Mouse (Mus musculus) intestine, embryonic 15.5 days (tissue): ENCODE measurements around the gene Atf7ip. TPM values are rescaled to one million over a fixed set of nuclear protein-coding genes. Genes with fewer than 3 reads are reported as not detected.

Source experiments
- ATAC-seq: fragments of 200-750 bp; cut with Nextera tagmentation; 2 replicates; pipeline ENCODE4 v1.8.0; 2017; ENCODE audit warnings: moderate TSS enrichment, moderate library complexity
- H3K27ac ChIP-seq: fragments of 300-500 bp; sonication (generic); 2 replicates; pipeline ENCODE4 v1.5.1; 2015; ENCODE audit warnings: mild to moderate bottlenecking, inconsistent platforms
- H3K27me3 ChIP-seq: fragments of 300-500 bp; sonication (generic); replicated peaks from 2 replicates; pipeline ENCODE4 v1.6.1; 2015; ENCODE audit warnings: inconsistent platforms
- H3K36me3 ChIP-seq: fragments of 300-500 bp; sonication (generic); 2 replicates; pipeline ENCODE4 v1.6.1; 2015; ENCODE audit warnings: inconsistent platforms
- H3K4me1 ChIP-seq: fragments of 300-500 bp; sonication (generic); replicated peaks from 2 replicates; pipeline ENCODE4 v1.6.1; 2015; ENCODE audit warnings: inconsistent platforms
- H3K4me2 ChIP-seq: fragments of 300-500 bp; sonication (generic); replicated peaks from 2 replicates; pipeline ENCODE4 v1.6.1; 2015; ENCODE audit warnings: mild to moderate bottlenecking, inconsistent platforms
- H3K4me3 ChIP-seq: fragments of 300-500 bp; sonication (generic); replicated peaks from 2 replicates; pipeline ENCODE4 v1.5.1; 2015; ENCODE audit warnings: inconsistent platforms
- H3K9ac ChIP-seq: fragments of 300-500 bp; sonication (generic); 2 replicates; pipeline ENCODE4 v1.6.1; 2015; ENCODE audit warnings: inconsistent platforms
- H3K9me3 ChIP-seq: fragments of 300-500 bp; sonication (generic); 2 replicates; pipeline ENCODE4 v1.6.1; 2016; ENCODE audit warnings: inconsistent platforms
- WGBS: fragments of 180-500 bp; shearing (Covaris S2); methylation state at CpG from one replicate; pipeline ENCODE4 v1.1.7; 2015; 5-methylcytosine and 5-hydroxymethylcytosine counted together
- polyA plus RNA-seq: library from polyadenylated mRNA; unstranded; fragments of >200 nt; fragmentation: Nextera tagmentation; extraction: Ambion mirVana; gene quantifications from 2 replicates; pipeline ENCODE4 v1.2.1, GENCODE M21; 2015

Atf7ip gene
- polyA plus RNA-seq, 1 experiment from 2014 or later, result 24.1 TPM

DNA sequence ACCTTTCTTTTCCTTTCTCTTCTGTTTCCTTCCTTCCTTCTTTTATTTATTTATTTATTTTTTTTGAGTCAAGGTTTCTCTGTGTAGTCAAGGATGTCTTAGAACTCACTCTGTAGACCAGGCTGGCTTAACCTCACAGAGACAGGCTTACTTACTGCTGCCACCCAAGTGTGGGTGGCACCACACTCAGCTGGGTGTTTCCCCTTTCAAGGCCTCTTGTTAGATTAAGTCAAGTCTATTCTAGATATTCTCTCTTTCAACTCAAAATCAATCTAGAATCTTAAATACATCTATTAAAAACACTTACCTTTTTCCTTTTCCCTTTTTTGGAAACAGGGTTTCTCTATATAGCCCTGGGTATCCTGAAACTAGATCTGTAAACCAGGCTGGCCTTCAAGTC lies 11.3 kb downstream of the Atf7ip start:
- Histone ChIP-seq H3K9me3 (no peaks in the 10 kb centered on the region), H3K4me1 (peaks cover 6% of the 10 kb centered on the region; the same call in 1 of the 2 replicates), H3K27me3 (no peaks in the 10 kb centered on the region), H3K36me3 (no peaks in the 10 kb centered on the region), H3K4me2 (no peak overlapping the region), H3K9ac (no peak overlapping the region), H3K27ac (no peak overlapping the region), H3K4me3 (no peak overlapping the region)
- ATAC-seq, result no peak

- H3K9me3 ChIP-seq, result no peaks in the 10 kb centered on the region
- peak overlapping the region; percentile 99 for H3K27ac ChIP-seq
- under 1% methylated on average over 59 of the region's 59 CpGs for WGBS
- H3K4me3 ChIP-seq, result peak overlapping the region; percentile 70
- peak overlapping the region; percentile 47 for H3K4me2 ChIP-seq
- H3K36me3 ChIP-seq, result peaks cover 3% of the 10 kb centered on the region; the same call in 1 of the 2 replicates
- H3K4me1 ChIP-seq, result peaks cover 6% of the 10 kb centered on the region; the same call in 1 of the 2 replicates
- no peaks in the 10 kb centered on the region for H3K27me3 ChIP-seq
- ATAC-seq, result peak; percentile 99
- H3K9ac ChIP-seq, result peak overlapping the region; percentile 61
These were observed 12.7 kb downstream of the Atf7ip start for GRCm38 (mm10) chr6:136518537-136519246.

DNA sequence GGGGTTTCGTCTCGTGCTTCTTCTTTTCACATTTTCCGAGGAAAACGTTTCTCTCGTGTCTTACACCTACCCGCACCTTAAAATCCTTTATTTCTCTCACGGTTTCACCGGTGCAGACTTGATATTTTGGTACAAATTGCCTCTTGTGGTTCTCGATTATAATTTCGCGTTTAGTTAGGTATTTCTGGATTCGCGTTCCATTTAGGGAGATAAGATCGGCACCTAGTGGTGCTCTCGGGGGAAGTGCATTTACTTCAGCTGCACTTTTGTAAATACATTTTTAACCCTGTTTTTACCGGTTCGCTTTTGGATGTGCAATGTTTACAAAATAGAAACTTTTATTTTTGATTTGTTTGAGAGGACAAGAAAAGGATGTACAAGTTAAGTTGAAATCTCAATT lies 13.3 kb downstream of the Atf7ip start:
- no peak; the same call in 1 of the 2 replicates for ATAC-seq
- Histone ChIP-seq H3K27ac (peak overlapping the region; percentile 99), H3K27me3 (no peaks in the 10 kb centered on the region), H3K9ac (0 out of 2 replicates have a peak overlapping the region, but pooled peaks have one; percentile 61), H3K4me3 (peak overlapping the region; percentile 70), H3K9me3 (no peaks in the 10 kb centered on the region), H3K4me2 (peak overlapping the region; percentile 47), H3K4me1 (peaks cover 6% of the 10 kb centered on the region; the same call in 1 of the 2 replicates), H3K36me3 (peaks cover 3% of the 10 kb centered on the region; the same call in 1 of the 2 replicates)
- WGBS, result 2% methylated on average over 17 of the region's 17 CpGs

GRCm38 (mm10) chr6:136520361-136520760 lies 14.4 kb downstream of the Atf7ip start:
- no peak for ATAC-seq
- Histone ChIP-seq H3K4me3 (no peak overlapping the region), H3K4me1 (peaks cover 6% of the 10 kb centered on the region; the same call in 1 of the 2 replicates), H3K36me3 (peaks cover 3% of the 10 kb centered on the region; the same call in 1 of the 2 replicates), H3K4me2 (no peak overlapping the region), H3K9ac (no peak overlapping the region), H3K27me3 (no peaks in the 10 kb centered on the region), H3K27ac (no peak overlapping the region), H3K9me3 (no peaks in the 10 kb centered on the region)
- 69% methylated on average over 2 of the region's 2 CpGs for WGBS

- H3K9ac ChIP-seq, result no peak overlapping the region
- no peaks in the 10 kb centered on the region for H3K27me3 ChIP-seq
- no peak for ATAC-seq
- H3K4me3 ChIP-seq, result no peak overlapping the region
- no peaks in the 10 kb centered on the region for H3K9me3 ChIP-seq
- H3K27ac ChIP-seq, result no peak overlapping the region
- peaks cover 3% of the 10 kb centered on the region; the same call in 1 of the 2 replicates for H3K36me3 ChIP-seq
- peaks cover 6% of the 10 kb centered on the region; the same call in 1 of the 2 replicates for H3K4me1 ChIP-seq
- H3K4me2 ChIP-seq, result no peak overlapping the region
These were observed 15.7 kb downstream of the Atf7ip start for GRCm38 (mm10) chr6:136521681-136522080.

DNA sequence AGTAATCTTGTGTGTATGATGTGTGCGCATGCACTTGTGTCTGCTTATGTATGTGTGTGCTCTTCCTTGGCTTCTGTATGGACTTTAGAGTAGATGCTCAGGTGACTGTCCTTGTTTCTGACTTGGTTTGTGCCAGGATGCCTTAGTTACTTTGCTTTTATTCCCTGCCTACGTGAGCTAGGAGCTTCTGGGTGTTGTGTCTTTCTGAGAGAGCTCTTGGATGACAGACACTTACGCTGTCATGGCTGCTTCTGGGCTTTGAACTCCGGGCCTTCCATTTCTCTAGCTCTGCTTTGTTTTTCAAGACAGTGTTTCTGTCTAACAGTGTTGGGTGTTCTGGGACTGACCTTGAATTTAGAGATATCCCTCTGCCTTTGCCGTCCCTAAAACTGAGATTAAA lies 16.7 kb downstream of the Atf7ip start:
- no peaks in the 10 kb centered on the region for H3K27me3 ChIP-seq
- no peaks in the 10 kb centered on the region for H3K9me3 ChIP-seq
- WGBS, result 93% methylated on average over 5 of the region's 5 CpGs
- no peak overlapping the region for H3K9ac ChIP-seq
- no peak overlapping the region for H3K27ac ChIP-seq
- ATAC-seq, result no peak
- H3K36me3 ChIP-seq, result peaks cover 3% of the 10 kb centered on the region; the same call in 1 of the 2 replicates
- H3K4me1 ChIP-seq, result peaks cover 6% of the 10 kb centered on the region; the same call in 1 of the 2 replicates
- no peak overlapping the region for H3K4me3 ChIP-seq
- no peak overlapping the region for H3K4me2 ChIP-seq

DNA sequence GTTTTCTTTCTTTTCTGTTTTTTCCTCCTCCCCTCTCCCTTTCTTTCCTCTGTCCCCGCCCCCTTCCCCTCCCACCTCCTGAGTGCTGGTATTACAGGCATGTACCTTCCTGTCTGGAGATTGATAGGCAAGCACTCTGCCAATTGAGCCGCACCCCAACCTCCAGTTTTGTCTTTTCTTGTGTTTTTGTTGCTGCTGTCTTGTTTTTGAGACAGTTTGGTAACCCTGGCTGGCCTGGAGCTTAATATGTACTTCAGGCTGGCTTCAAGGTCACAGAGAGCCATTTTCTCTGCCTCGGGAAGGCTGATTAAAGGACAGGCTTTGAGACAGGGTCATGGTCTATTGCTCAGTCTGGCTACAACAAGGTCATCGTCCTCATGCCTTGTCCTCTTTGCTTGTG lies 18.8 kb downstream of the Atf7ip start:
- H3K27me3 ChIP-seq, result no peaks in the 10 kb centered on the region

DNA sequence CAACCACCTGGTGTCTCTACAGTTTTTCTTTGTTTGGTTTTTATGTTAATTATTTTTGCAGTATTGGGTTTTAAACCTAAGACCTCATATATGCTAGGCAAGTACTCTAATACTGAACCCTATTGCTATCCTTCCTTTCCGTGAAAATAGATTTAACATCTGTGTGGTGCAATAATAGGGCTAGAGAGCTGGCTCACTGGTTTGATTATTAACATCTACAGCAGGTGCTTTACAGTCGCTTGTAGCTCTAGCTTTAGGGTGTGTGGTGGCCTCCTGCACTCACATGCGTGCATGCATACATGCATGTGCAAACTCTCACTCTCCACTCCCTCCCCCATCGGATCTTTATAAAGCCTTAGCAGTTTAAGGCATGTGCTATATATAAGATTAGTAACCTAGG lies 19.6 kb downstream of the Atf7ip start:
- H3K27me3 ChIP-seq, result no peaks in the 10 kb centered on the region
- no peak overlapping the region for H3K4me2 ChIP-seq
- peaks cover 3% of the 10 kb centered on the region; the same call in 1 of the 2 replicates for H3K36me3 ChIP-seq
- WGBS, result 67% methylated on average over 4 of the region's 4 CpGs
- H3K27ac ChIP-seq, result no peak overlapping the region
- H3K9me3 ChIP-seq, result no peaks in the 10 kb centered on the region
- H3K4me3 ChIP-seq, result no peak overlapping the region
- peaks cover 6% of the 10 kb centered on the region; the same call in 1 of the 2 replicates for H3K4me1 ChIP-seq
- H3K9ac ChIP-seq, result no peak overlapping the region
- ATAC-seq, result peak; percentile 87

More for the DNA sequence above, 18.8 kb downstream of the Atf7ip start:
- WGBS, result 82% methylated on average over 4 of the region's 4 CpGs
- 0 out of 2 replicates have a peak, but pooled peaks have one; percentile 22 for ATAC-seq
- H3K9me3 ChIP-seq, result no peaks in the 10 kb centered on the region
- H3K9ac ChIP-seq, result no peak overlapping the region
- H3K36me3 ChIP-seq, result peaks cover 3% of the 10 kb centered on the region; the same call in 1 of the 2 replicates
- H3K4me1 ChIP-seq, result peaks cover 6% of the 10 kb centered on the region; the same call in 1 of the 2 replicates
- H3K4me2 ChIP-seq, result no peak overlapping the region
- H3K4me3 ChIP-seq, result no peak overlapping the region
- 0 out of 2 replicates have a peak overlapping the region, but pooled peaks have one; percentile 32 for H3K27ac ChIP-seq

DNA sequence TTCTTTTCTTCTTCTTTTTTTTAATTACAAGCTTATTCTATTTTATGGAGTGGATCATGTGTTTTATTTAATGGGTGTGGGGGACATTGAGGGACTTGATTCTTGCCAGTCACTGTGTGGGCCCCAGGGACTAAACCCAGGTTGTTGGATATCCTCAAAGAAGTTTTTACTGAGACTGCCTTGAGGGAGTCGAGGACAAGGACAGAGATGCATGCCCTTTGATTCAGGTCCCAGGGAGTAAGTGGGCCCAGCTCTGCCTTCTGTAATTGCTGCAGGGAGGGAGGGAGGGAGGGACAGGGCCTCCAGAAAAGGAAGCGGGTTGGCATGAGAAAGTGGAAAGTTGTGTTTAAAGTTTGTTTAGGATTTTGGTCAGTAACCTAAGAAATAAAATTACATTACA lies 23.2 kb downstream of the Atf7ip start:
- Histone ChIP-seq H3K9me3 (no peaks in the 10 kb centered on the region), H3K9ac (no peak overlapping the region), H3K4me2 (no peak overlapping the region), H3K4me1 (peaks cover 7% of the 10 kb centered on the region), H3K36me3 (no peaks in the 10 kb centered on the region), H3K27me3 (no peaks in the 10 kb centered on the region), H3K27ac (no peak overlapping the region), H3K4me3 (no peak overlapping the region)
- no peak for ATAC-seq
- 43% methylated on average over 2 of the region's 2 CpGs for WGBS

GRCm38 (mm10) chr6:136531792-136532230 lies 25.8 kb downstream of the Atf7ip start:
- no peak overlapping the region for H3K9ac ChIP-seq
- H3K9me3 ChIP-seq, result no peaks in the 10 kb centered on the region
- H3K27me3 ChIP-seq, result no peaks in the 10 kb centered on the region
- WGBS, result 50% methylated on average over 7 of the region's 7 CpGs
- ATAC-seq, result peak; percentile 62
- H3K4me3 ChIP-seq, result no peak overlapping the region
- H3K27ac ChIP-seq, result peak overlapping the region; percentile 83
- H3K4me2 ChIP-seq, result peak overlapping the region; percentile 33; the same call in 1 of the 2 replicates
- no peaks in the 10 kb centered on the region for H3K36me3 ChIP-seq
- H3K4me1 ChIP-seq, result peaks cover 10% of the 10 kb centered on the region

DNA sequence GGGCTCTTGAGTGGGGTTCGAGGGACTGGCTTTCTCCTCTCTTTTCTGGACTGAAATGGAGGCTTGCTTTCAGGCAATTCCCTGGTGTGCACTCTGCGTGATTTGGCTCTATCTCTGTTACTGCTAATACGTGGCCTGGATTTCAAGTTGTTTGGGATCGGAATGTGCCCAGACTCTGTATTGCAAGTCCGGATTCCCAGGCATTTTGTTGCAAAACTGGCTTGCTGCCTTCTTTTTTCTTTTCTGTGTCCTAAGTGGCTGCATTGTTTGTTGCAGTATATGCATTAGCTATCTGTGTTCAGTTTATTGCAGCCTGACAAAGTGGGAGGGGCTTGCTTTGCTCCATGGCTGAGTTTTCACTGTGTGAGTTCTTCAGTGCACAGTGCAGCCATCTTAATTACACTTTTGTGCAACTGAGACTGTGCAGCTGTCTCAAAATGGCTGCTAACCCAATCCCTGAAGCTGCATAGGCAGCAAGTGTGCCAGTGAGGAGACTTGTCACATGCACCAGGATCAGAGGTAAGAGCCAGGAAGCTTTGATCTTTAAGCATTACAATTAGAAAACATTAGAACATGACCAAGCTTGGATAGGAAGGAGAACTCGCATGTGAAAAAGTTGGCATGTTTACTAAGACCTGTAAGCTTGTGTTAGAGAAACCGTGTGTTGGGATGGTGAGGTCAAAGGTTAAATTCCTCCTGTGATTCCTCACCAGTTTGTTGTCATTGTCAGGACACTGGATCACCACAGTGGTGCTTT lies 26.7 kb downstream of the Atf7ip start:
- H3K9ac ChIP-seq, result no peak overlapping the region
- peak overlapping the region; percentile 36 for H3K4me2 ChIP-seq
- no peaks in the 10 kb centered on the region for H3K27me3 ChIP-seq
- peaks cover 10% of the 10 kb centered on the region for H3K4me1 ChIP-seq
- H3K27ac ChIP-seq, result peak overlapping the region; percentile 77
- ATAC-seq, result peak; percentile 90
- H3K9me3 ChIP-seq, result no peaks in the 10 kb centered on the region
- no peaks in the 10 kb centered on the region for H3K36me3 ChIP-seq
- 17% methylated on average over 7 of the region's 7 CpGs for WGBS
- no peak overlapping the region for H3K4me3 ChIP-seq

DNA sequence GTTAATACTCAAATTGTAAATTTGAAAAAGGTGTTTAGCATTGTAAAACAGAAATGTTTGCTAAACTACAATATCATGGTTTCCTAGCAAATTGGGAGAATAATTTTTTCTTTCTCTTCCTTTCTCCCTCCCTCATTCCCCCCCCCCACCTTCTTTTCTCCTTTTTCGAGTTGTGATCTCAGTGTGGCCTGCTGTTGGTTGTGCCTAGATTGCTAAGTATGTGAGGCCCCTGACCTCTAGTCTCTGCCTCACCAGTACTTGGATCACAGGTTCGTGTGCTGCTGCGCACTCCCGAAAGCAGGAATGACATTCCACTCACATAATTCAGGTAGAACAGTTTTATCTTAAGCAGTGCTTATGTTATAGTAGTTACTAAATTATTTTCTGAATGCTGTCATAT lies 27.8 kb downstream of the Atf7ip start:
- WGBS, result 66% methylated on average over 4 of the region's 4 CpGs
- no peaks in the 10 kb centered on the region for H3K36me3 ChIP-seq
- H3K4me1 ChIP-seq, result peaks cover 10% of the 10 kb centered on the region
- no peaks in the 10 kb centered on the region for H3K9me3 ChIP-seq
- H3K9ac ChIP-seq, result no peak overlapping the region
- H3K27ac ChIP-seq, result no peak overlapping the region
- H3K4me2 ChIP-seq, result no peak overlapping the region
- no peaks in the 10 kb centered on the region for H3K27me3 ChIP-seq
- H3K4me3 ChIP-seq, result no peak overlapping the region
- ATAC-seq, result no peak
